Mouse (Mus musculus) limb, embryonic 11.5 days (tissue): ENCODE results near the gene Lgi4. TPM values are rescaled to one million over a fixed set of nuclear protein-coding genes. Genes with fewer than 3 reads are reported as not detected.

Experiments used
- ATAC-seq: fragments of 200-750 bp; cut with Nextera tagmentation; 2 replicates; pipeline ENCODE4 v1.8.0; 2017; ENCODE audit warnings: low read depth; ENCODE audit not compliant: insufficient number of reproducible peaks, low FRiP score, low TSS enrichment
- DNase-seq: peaks from one replicate; pipeline ENCODE4 v3.0.0-alpha.2; 2015; ENCODE audit warnings: low spot score
- H3K27ac ChIP-seq: fragments of 300-500 bp; sonication (generic); replicated peaks from 2 replicates; pipeline ENCODE4 v1.5.1; 2014; ENCODE audit warnings: low read depth, mild to moderate bottlenecking, low read length
- H3K27me3 ChIP-seq: fragments of 300-500 bp; sonication (generic); 2 replicates; pipeline ENCODE4 v1.6.1; 2014; ENCODE audit warnings: mild to moderate bottlenecking, low read length, mixed read lengths; ENCODE audit not compliant: control insufficient read depth, insufficient read depth
- H3K36me3 ChIP-seq: fragments of 300-500 bp; sonication (generic); 2 replicates; pipeline ENCODE4 v1.6.1; 2014; ENCODE audit warnings: mild to moderate bottlenecking, low read length, moderate library complexity, mixed read lengths; ENCODE audit not compliant: control insufficient read depth, insufficient read depth
- H3K4me1 ChIP-seq: fragments of 300-500 bp; sonication (generic); 2 replicates; pipeline ENCODE4 v1.6.1; 2014; ENCODE audit warnings: low read length, mixed read lengths; ENCODE audit not compliant: control insufficient read depth, insufficient read depth
- H3K4me2 ChIP-seq: fragments of 300-500 bp; sonication (generic); 2 replicates; pipeline ENCODE4 v1.6.1; 2014; ENCODE audit warnings: low read depth, mild to moderate bottlenecking, moderate library complexity; ENCODE audit not compliant: severe bottlenecking
- H3K4me3 ChIP-seq: fragments of 300-500 bp; sonication (generic); 2 replicates; pipeline ENCODE4 v1.5.1; 2014; ENCODE audit warnings: low read depth, low read length
- H3K9ac ChIP-seq: fragments of 300-500 bp; sonication (generic); 2 replicates; pipeline ENCODE4 v1.6.1; 2014; ENCODE audit warnings: mild to moderate bottlenecking, low read length
- H3K9me3 ChIP-seq: fragments of 300-500 bp; sonication (generic); 2 replicates; pipeline ENCODE4 v1.6.1; 2016; ENCODE audit warnings: low read length; ENCODE audit not compliant: control insufficient read depth
- WGBS: fragments of 180-500 bp; shearing (Covaris S2); extraction: QIAGEN DNeasy Blood & Tissue Kit; methylation state at CpG from one replicate; pipeline ENCODE4 v1.1.7; 2014; 5-methylcytosine and 5-hydroxymethylcytosine counted together
- polyA plus RNA-seq: library from polyadenylated mRNA; unstranded; fragments of >200 nt; fragmentation: Nextera tagmentation; extraction: Ambion mirVana; gene quantifications from 2 replicates; pipeline ENCODE4 v1.2.1, GENCODE M21; 2014

Lgi4 gene
- polyA plus RNA-seq, 1 experiment from 2014 or later, result 0.23 TPM

GRCm38 (mm10) chr7:31097583-31098248 lies 38.6 kb downstream of the Lgi4 start:
- no peaks in the 10 kb centered on the region for H3K27me3 ChIP-seq
- H3K9ac ChIP-seq, result no peak overlapping the region
- H3K27ac ChIP-seq, result no peak overlapping the region
- no peaks in the 10 kb centered on the region for H3K36me3 ChIP-seq
- no peak overlapping the region for H3K4me3 ChIP-seq
- peak overlapping the region; percentile 20 for H3K4me2 ChIP-seq
- 47% methylated on average over 20 of the region's 20 CpGs for WGBS
- ATAC-seq (peak; percentile 91), DNase-seq (peak; percentile 94)
- H3K9me3 ChIP-seq, result no peaks in the 10 kb centered on the region
- no peaks in the 10 kb centered on the region for H3K4me1 ChIP-seq

GRCm38 (mm10) chr7:31098697-31099611 lies 39.8 kb downstream of the Lgi4 start:
- Histone ChIP-seq H3K4me2 (no peak overlapping the region), H3K9me3 (no peaks in the 10 kb centered on the region), H3K4me1 (no peaks in the 10 kb centered on the region), H3K27me3 (no peaks in the 10 kb centered on the region), H3K36me3 (no peaks in the 10 kb centered on the region), H3K9ac (no peak overlapping the region), H3K27ac (no peak overlapping the region), H3K4me3 (no peak overlapping the region)
- DNase-seq, result no peak
- 80% methylated on average over 22 of the region's 22 CpGs for WGBS
- ATAC-seq, result no peak

DNA sequence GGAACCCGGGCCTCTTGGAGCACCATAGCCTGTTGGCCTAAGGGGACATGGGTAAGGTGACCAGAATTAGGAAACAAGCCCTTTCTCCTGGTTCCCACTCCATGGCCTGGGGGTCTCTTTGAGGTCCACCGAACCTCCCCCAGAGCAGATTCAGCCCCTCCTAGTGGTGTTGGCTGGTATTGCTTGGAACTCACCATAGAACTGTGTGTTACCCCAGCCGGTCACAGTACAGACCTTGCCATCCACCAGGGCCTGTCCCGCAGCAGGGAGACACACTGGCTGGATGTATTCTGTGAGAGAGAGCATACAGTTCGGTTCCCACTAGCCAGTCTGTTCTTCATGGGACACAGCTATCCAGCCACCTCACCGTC lies 40.5 kb downstream of the Lgi4 start:
- ATAC-seq (no peak), DNase-seq (no peak)
- H3K9ac ChIP-seq, result no peak overlapping the region
- WGBS, result 85% methylated on average over 6 of the region's 6 CpGs
- H3K4me3 ChIP-seq, result no peak overlapping the region
- no peak overlapping the region for H3K27ac ChIP-seq
- no peak overlapping the region for H3K4me2 ChIP-seq
- H3K9me3 ChIP-seq, result no peaks in the 10 kb centered on the region
- H3K36me3 ChIP-seq, result no peaks in the 10 kb centered on the region
- H3K4me1 ChIP-seq, result no peaks in the 10 kb centered on the region
- no peaks in the 10 kb centered on the region for H3K27me3 ChIP-seq

DNA sequence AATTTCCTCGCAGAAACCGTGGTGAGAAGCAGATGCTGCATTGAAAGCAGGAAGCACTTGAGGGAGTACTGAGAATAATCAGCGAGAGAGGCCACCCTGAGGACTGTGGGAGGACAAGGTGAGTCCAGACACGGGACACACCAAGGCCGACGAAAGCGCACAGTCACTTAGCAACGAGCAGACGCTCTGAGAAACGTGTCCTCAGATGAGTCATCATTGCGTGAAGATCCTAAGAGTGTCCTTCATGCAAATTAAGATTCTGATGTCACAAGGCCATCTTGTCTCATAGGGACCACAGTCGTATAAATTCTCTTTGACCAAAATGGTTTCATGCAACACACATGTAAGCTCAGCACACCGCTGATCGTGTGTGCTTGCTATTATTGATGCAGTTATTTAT lies 41.6 kb downstream of the Lgi4 start:
- H3K9ac ChIP-seq, result no peak overlapping the region
- H3K27me3 ChIP-seq, result no peaks in the 10 kb centered on the region
- H3K9me3 ChIP-seq, result no peaks in the 10 kb centered on the region
- H3K4me2 ChIP-seq, result no peak overlapping the region
- H3K27ac ChIP-seq, result no peak overlapping the region
- H3K4me1 ChIP-seq, result no peaks in the 10 kb centered on the region
- H3K4me3 ChIP-seq, result no peak overlapping the region
- H3K36me3 ChIP-seq, result no peaks in the 10 kb centered on the region
- WGBS, result 87% methylated on average over 14 of the region's 14 CpGs
- DNase-seq (no peak), ATAC-seq (no peak)

GRCm38 (mm10) chr7:31105061-31105768 lies 46.1 kb downstream of the Lgi4 start:
- H3K4me2 ChIP-seq, result no peak overlapping the region
- no peak overlapping the region for H3K27ac ChIP-seq
- H3K4me3 ChIP-seq, result no peak overlapping the region
- H3K9me3 ChIP-seq, result no peaks in the 10 kb centered on the region
- no peaks in the 10 kb centered on the region for H3K36me3 ChIP-seq
- peak; percentile 71 for DNase-seq
- no peaks in the 10 kb centered on the region for H3K4me1 ChIP-seq
- ATAC-seq, result no peak
- H3K9ac ChIP-seq, result no peak overlapping the region
- no peaks in the 10 kb centered on the region for H3K27me3 ChIP-seq
- WGBS, result 63% methylated on average over 15 of the region's 15 CpGs

DNA sequence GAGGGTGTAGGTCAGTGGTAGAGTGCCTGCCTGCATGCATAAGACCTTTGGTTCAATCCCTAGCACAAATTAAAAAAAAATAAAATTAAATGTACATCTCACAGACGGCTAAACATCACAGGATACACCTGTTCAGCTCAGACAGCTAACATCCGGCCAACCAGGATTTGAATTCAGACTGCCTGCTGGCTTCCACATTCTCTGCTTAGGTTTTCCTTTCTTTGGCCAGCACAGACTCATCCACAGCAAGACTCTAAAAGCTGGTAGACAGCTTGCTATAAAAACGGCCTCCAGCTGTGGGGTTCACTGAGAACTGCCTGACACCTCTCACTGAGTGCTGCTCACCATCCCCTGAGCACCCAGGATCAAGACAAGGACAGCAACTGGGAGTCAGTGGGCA lies 47.0 kb downstream of the Lgi4 start:
- 54% methylated on average over 3 of the region's 3 CpGs for WGBS
- H3K27me3 ChIP-seq, result no peaks in the 10 kb centered on the region
- no peak overlapping the region for H3K4me3 ChIP-seq
- no peak for ATAC-seq
- H3K9me3 ChIP-seq, result no peaks in the 10 kb centered on the region
- no peak overlapping the region for H3K27ac ChIP-seq
- no peaks in the 10 kb centered on the region for H3K36me3 ChIP-seq
- no peak overlapping the region for H3K9ac ChIP-seq
- no peak for DNase-seq
- no peaks in the 10 kb centered on the region for H3K4me1 ChIP-seq
- H3K4me2 ChIP-seq, result no peak overlapping the region

DNA sequence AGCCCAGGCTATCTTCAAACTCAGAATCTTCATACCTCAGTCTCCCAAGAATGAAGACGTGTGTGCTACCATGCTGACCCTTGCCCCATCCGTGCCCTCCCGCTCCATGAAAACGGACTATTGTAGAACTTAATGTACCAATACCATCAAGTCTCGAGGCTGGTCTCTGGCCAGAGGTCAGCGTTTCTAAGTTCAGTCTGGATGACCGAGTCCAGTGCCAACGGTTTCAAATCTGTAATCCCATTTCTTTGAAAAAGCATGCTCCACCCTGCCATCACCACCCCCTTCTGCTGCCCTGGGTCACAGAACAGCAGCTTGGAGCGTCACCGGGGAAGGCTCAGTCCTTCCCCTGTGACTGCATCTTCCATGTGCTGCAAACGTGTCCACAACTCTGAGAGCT lies 48.6 kb downstream of the Lgi4 start:
- Histone ChIP-seq H3K27me3 (no peaks in the 10 kb centered on the region), H3K9me3 (no peaks in the 10 kb centered on the region), H3K27ac (no peak overlapping the region), H3K36me3 (no peaks in the 10 kb centered on the region), H3K9ac (no peak overlapping the region), H3K4me2 (no peak overlapping the region), H3K4me1 (no peaks in the 10 kb centered on the region), H3K4me3 (no peak overlapping the region)
- WGBS, result 88% methylated on average over 11 of the region's 11 CpGs
- no peak for ATAC-seq
- DNase-seq, result no peak

DNA sequence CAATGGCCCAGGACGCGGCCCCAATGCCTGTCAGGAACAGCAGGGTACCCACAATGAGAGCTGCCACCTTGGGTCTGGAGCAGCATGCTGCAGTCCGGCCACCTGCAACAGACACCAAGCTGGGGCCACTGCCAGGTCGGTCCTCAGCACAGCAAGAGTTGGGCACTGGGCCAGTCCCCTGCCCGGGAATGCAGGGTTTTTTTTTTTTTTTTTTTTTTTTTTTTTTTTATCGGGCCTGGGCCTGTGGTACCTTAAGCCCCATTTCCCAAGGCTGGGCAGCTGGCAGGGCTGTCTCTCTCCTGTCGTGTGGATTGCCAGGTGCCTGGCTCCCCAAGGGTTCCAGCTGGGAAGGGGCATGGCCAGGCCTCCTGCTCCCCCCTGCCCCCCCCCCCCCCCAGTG lies 49.9 kb downstream of the Lgi4 start:
- H3K9ac ChIP-seq, result no peak overlapping the region
- H3K36me3 ChIP-seq, result no peaks in the 10 kb centered on the region
- no peak overlapping the region for H3K27ac ChIP-seq
- H3K4me2 ChIP-seq, result no peak overlapping the region
- no peaks in the 10 kb centered on the region for H3K27me3 ChIP-seq
- ATAC-seq (no peak), DNase-seq (no peak)
- H3K4me3 ChIP-seq, result no peak overlapping the region
- H3K4me1 ChIP-seq, result no peaks in the 10 kb centered on the region
- WGBS, result 53% methylated on average over 6 of the region's 7 CpGs
- no peaks in the 10 kb centered on the region for H3K9me3 ChIP-seq
